ENCODE assay signal across 8 mouse cellular contexts in the genomic region with DNA sequence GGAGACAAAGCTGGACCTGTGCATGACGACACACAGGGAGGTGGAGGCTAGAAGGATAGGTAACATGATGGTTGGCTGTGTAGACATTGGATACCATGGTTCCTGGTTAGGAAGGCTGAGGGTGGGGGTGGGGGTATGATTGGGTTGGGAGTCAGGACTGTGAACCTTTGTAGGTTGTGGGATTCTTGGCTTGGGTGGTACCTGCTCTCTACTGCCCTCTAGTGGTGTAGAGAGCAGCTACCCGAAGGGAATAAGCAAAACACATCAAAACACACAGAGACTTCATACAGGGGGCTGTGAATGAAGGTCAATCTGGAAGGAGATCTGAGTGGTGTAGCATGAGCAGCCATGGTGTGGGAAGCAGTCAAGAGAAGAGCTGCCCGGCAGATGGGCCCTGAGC.
A peak's percentile ranks its signal among the peaks of the same experiment; 100 is the strongest.
DNase-seq lines count a peak whose midpoint lies in the region; ATAC-seq and TF ChIP-seq lines count a peak whose summit lies in the region.

No protein-coding gene starts in this region.

- TF ChIP-seq CTCF in spleen, adult 2 months (IDR thresholded peaks at IDR 0.05; ENCODE audit: extremely low read depth, insufficient read depth, insufficient read length, insufficient replicate concordance), result peak; percentile 17; the same call in 1 of the 2 replicates

- peaks cover 84% of the 10 kb centered on the region for H3K27me3 ChIP-seq in heart, embryonic 12.5 days (replicated peaks)
- H3K27me3 ChIP-seq in spleen, adult 2 months (ENCODE audit: control insufficient read depth, insufficient read depth, low read length), result peaks cover 5% of the 10 kb centered on the region; the same call in 1 of the 2 replicates

- no peaks in the 10 kb centered on the region for H3K9me3 ChIP-seq in heart, embryonic 12.5 days (replicated peaks)

- no peak for TF ChIP-seq POLR2A in spleen, adult 2 months (IDR thresholded peaks at IDR 0.05; ENCODE audit: low read depth, low read length)

- no peak overlapping the region for H3K9ac ChIP-seq in heart, embryonic 12.5 days

- H3K36me3 ChIP-seq in heart, embryonic 12.5 days, result no peaks in the 10 kb centered on the region
- H3K36me3 ChIP-seq in spleen, adult 2 months (ENCODE audit: control insufficient read depth, insufficient read depth, low read length), result no peaks in the 10 kb centered on the region

- peaks cover 9% of the 10 kb centered on the region for H3K4me1 ChIP-seq in heart, embryonic 12.5 days (replicated peaks)
- H3K4me1 ChIP-seq in spleen, adult 2 months (ENCODE audit: control insufficient read depth, insufficient read depth, insufficient read length), result no peaks in the 10 kb centered on the region; the same call in 1 of the 2 replicates

- ATAC-seq in heart, embryonic 12.5 days (ENCODE audit: insufficient number of reproducible peaks, low FRiP score), result no peak

- intact Hi-C loops in gastrocnemius, postnatal 36 days (cut with DNase I), result loop anchor here (5.0 kb wide), 2 partner anchors 50 to 195 kb away; no protein-coding TSS in a partner anchor

- peak; percentile 36 to 61 for DNase-seq in heart, adult 18-20 months
- DNase-seq in spleen, adult 2 months (ENCODE audit: low read depth in 1 of 2, low spot score in 2 of 2), result no peak
- DNase-seq in spleen, postnatal 14 days (ENCODE audit: low spot score in 2 of 2), result no peak
- DNase-seq in forelimb bud, embryonic 11.5 days (ENCODE audit: low read depth, low spot score), result peak; percentile 66
- DNase-seq in thymus, postnatal 25 days, result peak; percentile 39
- DNase-seq in gastrocnemius, postnatal 36 days, result no peak
- DNase-seq in urinary bladder, adult 18-20 months (ENCODE audit: low spot score in 2 of 2), result no peak

- H3K27ac ChIP-seq in heart, embryonic 12.5 days (ENCODE audit: poor library complexity, severe bottlenecking), result no peak overlapping the region
- H3K27ac ChIP-seq in spleen, adult 2 months (ENCODE audit: insufficient read depth, low read length), result no peak overlapping the region

- H3K4me3 ChIP-seq in heart, embryonic 12.5 days, result no peak overlapping the region
- no peak overlapping the region for H3K4me3 ChIP-seq in spleen, adult 2 months (ENCODE audit: extremely low read depth, insufficient read depth, insufficient read length)

- no peak overlapping the region for H3K4me2 ChIP-seq in heart, embryonic 12.5 days

- 40% methylated on average over 3 of the region's 3 CpGs for WGBS in heart, embryonic 12.5 days
- WGBS in spleen, adult 2 months, result 53% methylated on average over 3 of the region's 3 CpGs

Comparison
In these comparisons a context has a peak if more than half of its experiments do, and no peak if none do; other contexts are left out.
1. DNase-seq: peak in heart, adult 18-20 months (2 of 2), forelimb bud, embryonic 11.5 days (single experiment) and thymus, postnatal 25 days (single experiment); none in spleen, adult 2 months (0 of 2), spleen, postnatal 14 days (0 of 2), gastrocnemius, postnatal 36 days (0 of 2) and urinary bladder, adult 18-20 months (0 of 2).